Mouse (Mus musculus) left cerebral cortex, adult 8-10 months (tissue): Measurements from ENCODE around the gene Prdm8. TPM values are rescaled to one million over a fixed set of nuclear protein-coding genes. Genes with fewer than 3 reads are reported as not detected.

Experiments used
- total RNA-seq, 4 experiments: library from RNA; stranded (reverse); gene quantifications; 2 replicates each; pipeline ENCODE4 v1.2.4; 2022

The Prdm8 gene
- total RNA-seq, 4 experiments from 2014 or later = 18.7 to 25.6 (median 20.5) TPM

Other genes starting within 250 kb of the Prdm8 start
- 1 to 10 TPM; 1.4 to 2.7 (median 1.7) TPM for gene Antxr2, start 136.2 kb upstream of the Prdm8 start, total RNA-seq
- 1 to 10 TPM; 2.4 to 3.5 (median 3.0) TPM for gene Fgf5, start 87.0 kb downstream of the Prdm8 start, total RNA-seq
- under 1 TPM in 3 of 4 experiments, not detected in 1; 0.41 to 0.96 (median 0.63) TPM for gene Cfap299, start 162.1 kb downstream of the Prdm8 start, total RNA-seq